Mouse (Mus musculus) c-Kit-negative CD71-positive TER-119-positive erythroid progenitor cells, embryonic 14.5 days (primary cell): ENCODE data around the gene 4933416C03Rik.

ENCODE experiments used
- DNase-seq: peaks from one replicate; pipeline ENCODE4 v3.0.0-alpha.2; 2013; ENCODE audit warnings: low read depth, low spot score

4933416C03Rik gene

DNA sequence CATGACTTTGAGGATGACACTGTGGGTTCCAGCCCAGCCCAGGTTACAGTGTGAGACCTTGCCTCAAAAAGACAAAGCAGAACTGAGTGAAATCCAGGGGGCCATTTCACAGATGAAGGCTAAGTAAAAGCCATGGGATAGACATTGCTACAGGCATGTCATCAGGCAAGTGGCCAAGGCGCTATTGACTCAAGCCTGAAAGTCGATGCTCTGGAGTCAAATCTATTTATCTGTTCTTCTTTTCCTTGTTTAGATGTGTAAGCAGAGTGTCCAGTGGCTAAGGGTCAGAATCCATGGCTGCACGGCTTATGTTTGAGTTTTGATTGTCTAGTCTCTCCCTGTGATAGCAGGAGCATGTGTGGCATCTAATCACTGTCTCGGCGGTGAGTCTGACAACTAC, 35.1 kb downstream of the 4933416C03Rik start:
- DNase-seq = no peak

DNA sequence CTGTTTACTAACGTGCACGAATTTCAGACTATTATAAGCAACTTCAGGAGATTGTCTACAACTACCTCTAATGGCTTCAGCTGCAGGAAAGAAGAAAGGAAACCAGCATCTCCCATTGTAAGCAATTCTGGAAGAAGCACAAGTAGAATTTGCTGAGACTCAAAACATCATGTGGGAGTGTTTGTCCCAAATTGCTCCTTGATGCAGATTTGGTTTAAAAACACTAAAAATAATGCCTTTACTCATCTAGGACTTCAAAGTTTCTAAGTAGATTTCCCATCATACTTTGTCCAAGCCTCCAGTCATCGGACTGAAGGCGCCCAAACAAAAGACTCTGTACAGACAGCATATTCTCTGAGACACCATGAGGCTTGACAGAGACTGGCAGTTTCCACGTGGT, 37.8 kb downstream of the 4933416C03Rik start:
- DNase-seq = no peak
